Comparison of ENCODE assay signal across 8 mouse cellular contexts in the genomic region with DNA sequence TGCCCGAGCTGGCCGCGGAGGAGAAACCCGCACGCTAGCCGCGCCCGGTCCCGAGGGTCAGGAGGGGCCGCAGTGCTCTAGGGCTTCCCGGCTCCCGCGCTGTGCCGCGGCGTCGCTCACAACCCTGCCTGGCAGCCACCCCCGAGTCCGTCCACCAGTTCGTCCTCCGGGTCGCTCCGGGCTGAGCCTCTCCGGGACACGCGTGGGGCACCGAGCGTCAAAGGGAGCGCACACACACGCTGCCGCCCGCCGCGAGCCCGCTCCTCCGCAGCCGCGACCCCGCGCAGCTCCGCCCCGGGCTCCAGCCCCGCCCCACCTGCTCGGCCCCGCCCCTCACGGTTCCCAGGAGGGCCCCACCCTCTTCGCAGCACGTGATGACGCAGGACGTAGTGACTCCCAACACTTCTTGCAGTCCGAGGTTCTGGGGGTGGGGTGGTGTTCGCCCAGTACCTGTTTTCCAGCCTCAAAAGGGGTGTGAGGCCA. TPM values are rescaled to one million over a fixed set of nuclear protein-coding genes. Genes with fewer than 3 reads are reported as not detected.
DNase-seq lines count a peak whose midpoint lies in the region; ATAC-seq and TF ChIP-seq lines count a peak whose summit lies in the region.

Gene Ahr, minus strand, starts transcription at position 285 of the 483 bp plus-strand sequence.

- peak within 1 kb of the TSS; percentile 73 for H3K9ac ChIP-seq in heart, embryonic 15.5 days
- peak within 1 kb of the TSS; percentile 79 for H3K9ac ChIP-seq in liver, embryonic 13.5 days
- peak within 1 kb of the TSS; percentile 81 for H3K9ac ChIP-seq in stomach, embryonic 14.5 days (replicated peaks; ENCODE audit: low read depth, low read length)

- peaks cover 51% of the 10 kb centered on the region for H3K79me2 ChIP-seq in C2C12 (ENCODE audit: control insufficient read depth, insufficient read depth)

- ATAC-seq in heart, embryonic 15.5 days (replicated peaks; ENCODE audit: insufficient number of reproducible peaks, insufficient read depth, low FRiP score, low read depth) = peak; percentile 95
- ATAC-seq in liver, embryonic 13.5 days (ENCODE audit: low read depth) = peak; percentile 96
- ATAC-seq in stomach, embryonic 14.5 days (ENCODE audit: insufficient number of reproducible peaks, insufficient read depth, low FRiP score, low read depth) = peak; percentile 97

- H3K4me1 ChIP-seq in forebrain, embryonic 10.5 days = peaks cover 12% of the 10 kb centered on the region
- H3K4me1 ChIP-seq in heart, embryonic 15.5 days (replicated peaks) = peaks cover 5% of the 10 kb centered on the region; the same call in 1 of the 2 replicates
- H3K4me1 ChIP-seq in liver, embryonic 13.5 days (replicated peaks) = peaks cover 17% of the 10 kb centered on the region
- no peaks in the 10 kb centered on the region; the same call in 1 of the 2 replicates for H3K4me1 ChIP-seq in stomach, embryonic 14.5 days (ENCODE audit: control insufficient read depth, insufficient read depth, low read length)

- no peaks in the 10 kb centered on the region for H3K27me3 ChIP-seq in C2C12 (ENCODE audit: control insufficient read depth, insufficient read depth, insufficient read length)
- H3K27me3 ChIP-seq in forebrain, embryonic 10.5 days (ENCODE audit: poor library complexity, severe bottlenecking) = peaks cover 21% of the 10 kb centered on the region
- no peaks in the 10 kb centered on the region for H3K27me3 ChIP-seq in heart, embryonic 15.5 days
- no peaks in the 10 kb centered on the region for H3K27me3 ChIP-seq in liver, embryonic 13.5 days
- H3K27me3 ChIP-seq in stomach, embryonic 14.5 days (ENCODE audit: control insufficient read depth, insufficient read depth, low read length) = no peaks in the 10 kb centered on the region

- peak within 1 kb of the TSS; percentile 99 for H3K4me2 ChIP-seq in heart, embryonic 15.5 days
- peak within 1 kb of the TSS; percentile 98 for H3K4me2 ChIP-seq in liver, embryonic 13.5 days
- H3K4me2 ChIP-seq in stomach, embryonic 14.5 days (replicated peaks; ENCODE audit: low read depth, low read length) = peak within 1 kb of the TSS; percentile 94

- H3ac ChIP-seq in C2C12 (ENCODE audit: control insufficient read depth, insufficient read length, low read depth) = peak within 1 kb of the TSS; percentile 88

- H3K36me3 ChIP-seq in C2C12 (ENCODE audit: control insufficient read depth, insufficient read depth) = peaks cover 1% of the 10 kb centered on the region
- H3K36me3 ChIP-seq in forebrain, embryonic 10.5 days (replicated peaks) = no peaks in the 10 kb centered on the region
- no peaks in the 10 kb centered on the region for H3K36me3 ChIP-seq in heart, embryonic 15.5 days
- no peaks in the 10 kb centered on the region for H3K36me3 ChIP-seq in liver, embryonic 13.5 days
- no peaks in the 10 kb centered on the region for H3K36me3 ChIP-seq in stomach, embryonic 14.5 days (ENCODE audit: control insufficient read depth, insufficient read depth, low read length)

- H3K27ac ChIP-seq in forebrain, embryonic 10.5 days = peak within 1 kb of the TSS; percentile 81
- peak within 1 kb of the TSS; percentile 37; the same call in 1 of the 2 replicates for H3K27ac ChIP-seq in heart, embryonic 15.5 days
- no peak within 1 kb of the TSS; the same call in 1 of the 2 replicates for H3K27ac ChIP-seq in liver, embryonic 13.5 days
- peak within 1 kb of the TSS; percentile 61; the same call in 1 of the 2 replicates for H3K27ac ChIP-seq in stomach, embryonic 14.5 days (ENCODE audit: low read length)

- WGBS in forebrain, embryonic 10.5 days = 0% methylated on average over 46 of the region's 52 CpGs
- WGBS in heart, embryonic 15.5 days = under 1% methylated on average over 50 of the region's 52 CpGs
- under 1% methylated on average over 52 of the region's 52 CpGs for WGBS in liver, embryonic 13.5 days (ENCODE audit: insufficient replicate concordance)
- under 1% methylated on average over 51 of the region's 52 CpGs for WGBS in stomach, embryonic 14.5 days

- no peak for TF ChIP-seq CTCF in C2C12 (IDR thresholded peaks at IDR 0.05; ENCODE audit: control insufficient read depth, insufficient read depth, insufficient read length)

- no peaks in the 10 kb centered on the region for H3K9me3 ChIP-seq in forebrain, embryonic 10.5 days
- no peaks in the 10 kb centered on the region for H3K9me3 ChIP-seq in heart, embryonic 15.5 days (replicated peaks)
- no peaks in the 10 kb centered on the region for H3K9me3 ChIP-seq in liver, embryonic 13.5 days (replicated peaks)
- no peaks in the 10 kb centered on the region for H3K9me3 ChIP-seq in stomach, embryonic 14.5 days (ENCODE audit: control insufficient read depth, low read depth, low read length)

- peaks cover 35% of the 10 kb centered on the region for H3K79me3 ChIP-seq in C2C12 (ENCODE audit: low read depth)

- H3K4me3 ChIP-seq in C2C12 (ENCODE audit: insufficient read depth, poor library complexity, severe bottlenecking) = peak within 1 kb of the TSS; percentile 63
- H3K4me3 ChIP-seq in forebrain, embryonic 10.5 days = peak within 1 kb of the TSS; percentile 80
- peak within 1 kb of the TSS; percentile 89 for H3K4me3 ChIP-seq in heart, embryonic 15.5 days
- H3K4me3 ChIP-seq in liver, embryonic 13.5 days (replicated peaks) = peak within 1 kb of the TSS; percentile 80
- H3K4me3 ChIP-seq in stomach, embryonic 14.5 days (ENCODE audit: low read depth, low read length) = peak within 1 kb of the TSS; percentile 89

- peak; percentile 67 for DNase-seq in brain, embryonic 18.5 days (ENCODE audit: low read depth, low spot score)
- DNase-seq in forebrain, embryonic 10.5 days (ENCODE audit: extremely low spot score, low spot score) = peak; percentile 86
- peak; percentile 93 to 94 for DNase-seq in kidney, postnatal 25 days
- DNase-seq in liver, embryonic 13.5 days = peak; percentile 73
- peak; percentile 67 to 77 for DNase-seq in natural killer cell, adult 2 months (ENCODE audit: low spot score in 2 of 2)

TF ChIP-seq in C2C12, 6 proteins besides CTCF, POLR2A, EP300 and RAD21:
- TF ChIP-seq USF1 (IDR thresholded peaks at IDR 0.05; ENCODE audit: low read depth) (peak; percentile 82), MAX (IDR thresholded peaks at IDR 0.05) (peak; percentile 13), MYOG (IDR thresholded peaks at IDR 0.05; ENCODE audit: control insufficient read depth, extremely low read depth, insufficient read length) (no peak)
TF ChIP-seq in C2C12: peak in this region for 2.

RNA-seq across cellular contexts. Expression of gene Ahr, which starts in this region (rescaled TPM):
- 2.3 TPM for polyA plus RNA-seq in C2C12 (2012; fragmentation: generic; extraction: Trizol)
- polyA plus RNA-seq in forebrain, embryonic 10.5 days (2016; fragmentation: Nextera tagmentation; extraction: Ambion mirVana) = 1.4 and 1.8 TPM in 2 replicates
- polyA plus RNA-seq in heart, embryonic 15.5 days (2015; fragmentation: Nextera tagmentation; extraction: Ambion mirVana) = 2.4 and 5.0 TPM in 2 replicates
- polyA plus RNA-seq in liver, embryonic 13.5 days (2015; fragmentation: Nextera tagmentation; extraction: Ambion mirVana) = 1.7 and 2.0 TPM in 2 replicates
- polyA plus RNA-seq in stomach, embryonic 14.5 days (2014; fragmentation: Nextera tagmentation; extraction: Ambion mirVana) = 22.0 and 22.4 TPM in 2 replicates
